Mouse (Mus musculus) kidney, postnatal 25 days (tissue): ENCODE data around the gene Fbxl14.

ENCODE experiments used
- DNase-seq, 2 experiments: peaks; one replicate each; pipeline ENCODE4 v3.0.0; 2021; ENCODE audit warnings: mixed read lengths in 2 of 2

Fbxl14 gene

DNA sequence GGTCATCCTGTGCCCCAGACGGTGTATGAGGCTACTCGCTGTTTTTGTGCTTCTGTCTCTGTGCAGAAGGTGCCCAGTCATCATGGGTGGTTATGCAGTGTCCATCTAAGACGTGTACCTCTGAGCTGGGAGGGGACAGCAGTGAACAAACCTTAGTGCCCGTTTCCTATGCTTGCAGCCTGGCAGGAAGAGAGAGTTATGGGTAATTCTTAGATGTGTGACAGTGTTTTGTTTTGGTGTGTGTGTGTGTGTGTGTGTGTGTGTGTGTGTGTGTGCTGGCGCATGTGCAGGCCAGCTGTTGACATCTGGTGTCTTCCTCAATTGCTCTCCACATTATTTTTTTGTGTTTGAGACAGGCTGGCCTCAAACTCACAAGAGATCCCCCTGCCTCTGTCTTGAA is 20.6 kb downstream of the Fbxl14 start:
- no peak for DNase-seq

DNA sequence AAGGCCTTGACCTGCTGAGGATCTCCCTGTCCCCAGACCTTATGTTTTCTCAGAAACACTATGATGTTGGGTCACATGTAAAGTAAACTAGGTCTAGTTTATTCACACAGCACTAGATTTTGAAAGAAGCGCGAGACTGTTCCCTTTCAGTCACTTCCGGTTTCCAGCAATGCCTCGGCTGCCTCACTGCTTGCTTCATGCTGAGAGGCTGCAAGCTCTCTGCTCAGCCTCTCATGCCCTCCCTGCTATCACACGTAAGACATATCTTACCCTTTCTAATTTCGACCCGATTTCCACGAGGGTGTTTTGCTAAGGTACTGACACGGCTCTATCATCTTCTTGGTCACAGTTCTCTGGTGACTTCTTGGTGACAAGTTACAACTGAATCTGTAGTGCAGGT is 22.6 kb downstream of the Fbxl14 start:
- no peak for DNase-seq

DNA sequence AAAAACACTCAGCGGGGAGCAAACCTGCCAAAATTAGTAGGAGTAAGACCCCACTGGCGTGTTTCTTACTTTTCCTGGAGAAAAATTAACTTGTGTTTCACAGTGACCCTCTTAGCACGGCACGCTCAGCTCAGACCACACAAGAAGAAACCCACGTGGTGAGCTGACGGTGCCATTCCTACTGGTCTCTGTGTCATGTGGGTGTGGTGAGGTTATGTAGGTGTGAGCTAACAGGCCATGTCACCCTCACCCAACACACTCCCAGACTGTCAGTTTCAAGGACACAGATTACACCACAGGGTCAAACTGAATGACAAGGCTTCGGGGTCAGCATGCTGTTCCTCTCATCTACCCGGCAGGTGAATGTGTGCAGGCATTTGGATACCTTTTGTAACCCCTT is 25.3 kb downstream of the Fbxl14 start:
- no peak for DNase-seq

DNA sequence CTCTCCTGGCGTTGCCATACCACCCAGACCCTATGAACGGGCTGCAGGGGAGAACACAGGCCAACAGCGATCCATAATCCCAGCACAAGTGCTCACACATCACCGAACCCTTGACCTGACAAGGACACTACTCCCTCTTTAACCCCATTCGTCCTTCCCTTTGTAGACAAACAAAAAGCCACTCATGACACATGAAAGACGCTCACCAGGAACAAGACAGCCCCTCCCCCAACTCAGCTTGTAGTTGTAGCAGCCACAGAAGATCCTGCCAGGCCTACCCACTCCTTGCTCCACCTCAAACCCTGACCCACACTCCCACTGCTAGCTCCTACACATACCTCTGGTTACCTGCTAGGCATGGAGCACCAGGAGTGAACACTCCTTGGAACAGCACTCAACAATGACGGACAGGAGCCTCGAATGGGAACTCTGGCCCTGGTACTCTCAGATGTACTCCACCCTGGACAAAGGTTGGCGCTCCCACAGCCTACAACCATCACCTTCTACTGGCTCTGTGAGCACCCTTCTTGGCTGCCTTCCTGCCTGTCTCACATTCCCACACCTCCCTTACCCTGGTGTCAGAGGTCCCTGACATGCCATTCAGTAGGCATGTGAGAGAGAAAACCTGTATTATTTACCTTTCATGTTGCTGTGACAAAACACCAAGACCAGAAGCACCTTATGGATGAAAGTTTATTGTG is 26.2 kb downstream of the Fbxl14 start:
- DNase-seq = peak in 1 of 2 experiments; percentile 50

DNA sequence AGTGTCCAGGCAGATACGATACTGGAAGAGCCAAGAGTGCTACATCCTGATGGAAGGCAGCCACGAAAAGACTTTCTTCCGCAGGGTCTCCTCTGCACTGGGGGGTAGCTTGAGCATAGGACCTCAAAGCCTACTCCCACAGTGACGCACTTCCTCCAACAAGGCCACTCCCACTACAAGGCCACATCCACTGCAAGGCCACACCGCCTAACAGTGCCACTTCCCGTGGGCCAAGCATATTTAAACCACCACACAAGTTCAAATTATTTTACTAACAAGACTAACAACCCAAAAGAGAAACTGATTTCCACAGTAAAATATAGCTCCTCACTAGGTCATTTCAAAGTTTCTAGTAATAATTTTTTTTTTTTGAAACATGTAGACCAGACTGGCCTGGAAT is 28.8 kb downstream of the Fbxl14 start:
- no peak for DNase-seq

DNA sequence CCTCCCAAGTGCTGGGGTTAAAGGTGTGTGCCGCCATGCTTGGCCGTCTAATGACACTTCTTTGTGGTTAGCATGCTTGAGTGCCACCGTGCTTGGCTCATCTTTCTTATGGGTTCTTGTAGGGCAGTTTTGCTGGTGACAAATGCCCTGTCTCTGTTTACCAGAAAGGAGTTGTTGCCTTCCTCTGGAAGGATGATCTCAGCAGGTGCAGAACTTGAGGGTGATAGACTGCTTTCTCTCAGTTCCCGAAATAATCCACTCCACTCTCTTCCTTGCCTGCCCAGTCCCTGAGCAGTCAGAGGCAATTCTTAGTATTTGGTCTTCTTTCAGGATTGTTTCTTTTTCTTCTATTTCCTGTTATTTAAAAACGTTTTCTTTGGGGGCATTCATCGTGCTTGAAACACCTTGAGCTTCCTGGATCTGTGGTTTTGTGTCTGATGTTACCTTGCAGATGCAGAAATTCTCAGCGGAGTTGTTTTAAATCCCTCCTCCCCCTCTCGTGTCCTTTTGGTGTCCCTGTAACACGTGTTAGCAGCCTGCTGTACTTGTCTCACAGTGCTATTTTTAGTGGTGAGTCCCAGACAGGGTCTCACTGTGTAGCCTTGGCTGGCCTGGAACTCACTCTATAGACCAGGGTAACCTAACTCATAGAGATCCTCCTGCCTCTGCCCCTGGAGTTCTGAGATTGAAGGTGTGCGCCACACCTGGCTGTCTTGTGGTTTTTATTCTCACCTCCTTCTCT is 29.3 kb downstream of the Fbxl14 start:
- no peak for DNase-seq

DNA sequence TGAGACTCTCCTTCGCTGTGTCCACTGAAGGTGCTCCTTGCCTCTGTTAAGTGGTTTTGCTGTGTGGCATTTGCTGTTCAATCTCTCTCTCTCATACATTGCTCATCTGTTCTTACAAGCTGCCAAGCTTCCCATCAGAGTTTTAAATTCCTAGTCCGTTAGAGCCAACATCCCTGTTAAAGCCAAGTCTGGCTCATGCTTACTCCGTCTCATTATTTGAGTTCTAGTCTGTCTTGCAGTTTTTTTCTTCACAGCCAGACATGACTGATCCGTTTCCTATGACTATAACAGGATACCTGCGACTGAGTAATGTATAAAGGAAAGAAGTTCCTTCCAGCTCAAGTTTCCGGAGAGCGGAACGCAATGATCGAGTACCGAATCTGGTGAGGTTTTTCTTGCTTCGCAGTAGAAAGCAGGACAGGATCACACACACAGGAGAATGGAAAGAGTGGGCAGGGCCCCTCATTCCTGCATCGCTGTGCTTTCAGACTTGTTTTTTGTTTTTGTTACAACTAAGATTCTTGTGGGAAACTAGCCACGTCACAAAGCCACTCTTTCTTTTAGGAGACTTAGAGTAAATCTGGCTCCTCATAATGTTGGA is 30.1 kb downstream of the Fbxl14 start:
- no peak for DNase-seq

DNA sequence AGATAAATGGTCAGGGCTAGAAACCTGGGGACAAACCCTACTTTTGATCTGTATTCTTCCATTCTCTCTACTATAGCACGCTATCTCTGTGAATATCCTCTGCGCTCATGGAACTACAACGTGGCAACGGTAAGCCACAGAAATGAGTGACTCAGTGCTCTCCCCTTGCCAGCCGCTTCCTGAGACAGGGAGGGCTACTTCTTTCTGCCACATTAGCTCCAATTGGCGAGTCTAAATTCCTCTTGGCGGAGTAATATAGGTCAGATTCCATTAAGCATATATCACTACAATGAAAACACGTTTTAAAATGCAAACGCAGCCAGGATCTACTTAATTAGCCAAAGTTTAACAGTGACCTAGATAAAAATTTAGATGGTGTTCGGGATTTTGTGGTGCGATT is 33.2 kb downstream of the Fbxl14 start:
- no peak for DNase-seq

DNA sequence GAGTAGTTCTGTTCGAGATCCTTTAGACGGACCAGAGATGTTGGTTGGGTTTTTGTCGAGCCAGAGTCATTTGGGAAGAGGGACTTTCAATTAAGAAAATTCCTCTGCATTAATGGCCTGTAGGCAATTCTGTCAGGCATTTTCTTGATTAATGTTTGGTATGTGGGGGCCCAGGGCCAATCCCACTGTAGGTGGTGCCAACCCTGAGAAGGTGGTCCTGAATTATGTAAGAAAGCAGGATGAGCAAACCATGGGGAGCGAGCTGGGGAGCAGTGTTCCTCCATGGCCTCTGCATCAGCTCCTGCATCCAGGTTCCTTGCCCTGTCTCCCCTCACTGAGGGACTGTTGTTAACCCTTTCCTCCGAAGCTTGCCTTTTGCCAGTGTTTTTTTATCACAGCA is 34.0 kb downstream of the Fbxl14 start:
- DNase-seq = no peak

DNA sequence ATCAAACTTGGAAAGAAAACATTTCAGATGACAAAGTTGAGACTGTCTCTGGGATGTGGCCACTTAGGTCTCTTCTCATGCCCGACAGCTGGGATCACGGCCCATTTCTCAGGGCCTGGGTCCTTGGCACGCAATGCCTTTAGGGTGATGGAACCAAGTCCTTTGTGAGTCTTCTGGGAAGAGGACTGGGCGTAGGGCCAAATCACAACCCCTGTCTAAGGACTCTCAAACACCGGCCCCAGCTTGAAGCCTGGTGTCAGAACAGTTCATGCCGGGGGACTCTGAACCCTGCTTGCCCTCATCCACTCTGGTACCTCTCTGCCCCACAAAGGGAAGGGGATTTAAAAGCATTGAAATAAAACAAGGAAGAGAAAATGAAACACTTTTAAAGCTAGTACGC is 34.6 kb downstream of the Fbxl14 start:
- DNase-seq = peak in 1 of 2 experiments; percentile 14

DNA sequence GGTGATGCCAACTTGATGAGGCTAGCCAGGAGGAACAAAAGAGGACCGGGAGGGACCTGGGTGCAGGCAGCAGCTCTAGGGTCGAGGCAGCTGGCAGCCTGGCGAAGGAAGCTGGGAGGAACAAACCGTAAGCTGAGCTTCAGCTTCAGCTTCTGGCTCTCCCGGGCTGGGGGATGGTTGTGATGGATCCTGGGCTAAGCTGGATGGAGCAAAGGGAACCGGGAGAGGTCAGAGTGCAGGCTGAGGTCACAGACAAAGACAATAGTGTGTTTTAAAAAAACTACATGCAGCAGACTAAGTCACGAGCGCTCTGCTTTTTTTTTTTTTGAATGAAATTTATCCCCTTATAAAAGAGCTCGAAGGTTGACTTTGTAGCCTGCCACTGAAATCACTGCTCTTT is 41.3 kb downstream of the Fbxl14 start:
- no peak for DNase-seq

DNA sequence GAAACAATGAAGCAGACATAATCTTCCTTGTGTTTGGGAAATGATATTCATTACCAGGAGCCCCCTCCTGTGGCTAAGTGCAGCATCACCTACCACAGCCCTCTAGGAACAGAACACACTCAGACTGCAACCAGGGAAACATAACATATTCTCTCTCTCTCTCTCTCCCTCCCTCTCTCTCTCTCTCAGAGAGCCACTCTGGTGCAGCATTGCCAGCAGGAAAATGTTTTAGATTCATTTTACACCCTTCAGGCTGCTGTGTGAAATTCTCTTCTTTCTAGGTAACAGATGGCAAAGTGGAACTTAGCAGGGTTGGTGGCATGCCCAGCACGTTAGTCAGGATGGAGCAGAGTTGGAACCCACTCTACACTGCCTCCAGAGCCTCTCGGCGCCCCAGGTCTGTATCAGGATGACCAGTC is 42.0 kb downstream of the Fbxl14 start:
- no peak for DNase-seq

DNA sequence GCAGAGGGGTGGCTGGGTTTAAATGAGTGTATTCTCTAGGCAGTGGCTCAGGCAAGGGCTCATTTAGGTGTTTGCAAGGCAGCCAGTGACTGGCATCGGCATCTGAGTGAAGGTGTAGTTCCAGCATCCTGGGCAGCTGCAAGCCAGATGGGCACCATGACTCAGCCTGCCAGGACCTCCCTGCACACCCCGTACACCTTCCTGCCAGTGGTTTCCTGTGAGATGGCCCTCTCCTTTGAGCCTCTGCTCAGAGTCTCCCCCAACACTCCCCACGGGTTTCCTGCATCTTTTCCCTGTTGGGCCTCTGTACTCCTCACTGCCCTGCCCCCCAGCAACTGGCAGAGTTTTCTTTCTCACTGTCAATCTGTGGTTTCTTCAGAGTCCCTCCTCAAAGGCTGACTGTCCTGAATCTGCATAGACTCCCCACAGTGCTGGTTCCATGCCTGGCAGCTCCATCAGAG is 42.5 kb downstream of the Fbxl14 start:
- DNase-seq = no peak

DNA sequence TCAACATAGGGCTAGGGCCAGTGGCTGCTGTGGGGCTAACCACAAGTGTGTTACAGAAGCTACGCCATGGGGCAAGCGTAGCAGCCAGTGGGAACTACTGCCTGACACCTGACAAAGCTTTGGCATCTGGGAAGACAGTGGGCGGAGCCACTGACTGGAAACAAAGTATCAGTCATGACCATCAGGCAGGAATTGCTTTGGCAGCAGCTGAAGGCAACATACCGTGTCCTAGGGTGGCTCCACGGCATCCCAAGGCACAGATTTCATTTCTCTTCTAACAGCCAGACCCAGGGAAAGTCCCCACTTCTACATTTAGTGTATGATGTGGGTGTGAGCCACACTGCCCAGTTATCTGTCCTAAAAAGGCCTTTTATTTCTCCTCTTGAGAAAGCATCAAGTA is 47.0 kb downstream of the Fbxl14 start:
- no peak for DNase-seq

DNA sequence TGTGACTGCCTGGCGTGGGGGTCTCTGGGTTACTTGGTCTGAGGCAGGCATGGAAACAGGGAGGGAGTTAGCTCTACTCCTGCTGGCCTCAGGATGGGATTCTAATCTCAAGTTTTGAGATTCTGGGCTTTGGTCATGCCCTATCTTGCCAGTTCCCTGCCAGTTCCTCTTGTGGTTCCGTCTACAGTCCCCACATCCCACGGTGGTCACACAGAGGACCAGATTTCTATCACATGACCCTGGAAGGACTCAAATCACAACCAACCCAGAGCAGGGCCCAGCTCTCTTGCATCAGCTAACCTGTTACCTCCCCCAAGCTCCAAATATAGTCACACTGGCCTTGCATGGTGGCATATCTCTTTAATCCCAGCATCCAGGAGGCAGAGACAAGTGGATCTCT is 50.2 kb downstream of the Fbxl14 start:
- no peak for DNase-seq
